Mouse (Mus musculus): ENCODE data around the gene Kl. TPM values are rescaled to one million over a fixed set of nuclear protein-coding genes. Genes with fewer than 3 reads are reported as not detected.

Gene Kl
- polyA plus RNA-seq (2014; fragmentation: Nextera tagmentation; extraction: Ambion mirVana): 0.16 and 0.30 TPM in 2 replicates

- H3K9me3 ChIP-seq (ENCODE audit: low read depth, low read length): no peaks in the 10 kb centered on the region
- peak within 1 kb of the TSS; percentile 40 for H3K9ac ChIP-seq
- peaks cover 35% of the 10 kb centered on the region for H3K27me3 ChIP-seq (ENCODE audit: insufficient read depth, low read length)
- 2% methylated on average over 22 of the region's 22 CpGs for WGBS
- H3K36me3 ChIP-seq (ENCODE audit: insufficient read depth): no peaks in the 10 kb centered on the region
- DNase-seq (no peak), ATAC-seq (ENCODE audit: insufficient read depth) (peak; percentile 40; the same call in 1 of the 2 replicates)
- peak within 1 kb of the TSS; percentile 86 for H3K4me2 ChIP-seq
- no peak for TF ChIP-seq CTCF (IDR thresholded peaks at IDR 0.05; ENCODE audit: low read depth)
- no peaks in the 10 kb centered on the region for H3K4me1 ChIP-seq (ENCODE audit: insufficient read depth)
- H3K4me3 ChIP-seq (ENCODE audit: low read depth, low read length): peak within 1 kb of the TSS; percentile 48
- no peak within 1 kb of the TSS for H3K27ac ChIP-seq (ENCODE audit: low read depth)
These were observed at the start of gene Kl for GRCm38 (mm10) chr5:150952328-150952668. TSS of gene Kl (plus strand) at chr5:150952607.

DNA sequence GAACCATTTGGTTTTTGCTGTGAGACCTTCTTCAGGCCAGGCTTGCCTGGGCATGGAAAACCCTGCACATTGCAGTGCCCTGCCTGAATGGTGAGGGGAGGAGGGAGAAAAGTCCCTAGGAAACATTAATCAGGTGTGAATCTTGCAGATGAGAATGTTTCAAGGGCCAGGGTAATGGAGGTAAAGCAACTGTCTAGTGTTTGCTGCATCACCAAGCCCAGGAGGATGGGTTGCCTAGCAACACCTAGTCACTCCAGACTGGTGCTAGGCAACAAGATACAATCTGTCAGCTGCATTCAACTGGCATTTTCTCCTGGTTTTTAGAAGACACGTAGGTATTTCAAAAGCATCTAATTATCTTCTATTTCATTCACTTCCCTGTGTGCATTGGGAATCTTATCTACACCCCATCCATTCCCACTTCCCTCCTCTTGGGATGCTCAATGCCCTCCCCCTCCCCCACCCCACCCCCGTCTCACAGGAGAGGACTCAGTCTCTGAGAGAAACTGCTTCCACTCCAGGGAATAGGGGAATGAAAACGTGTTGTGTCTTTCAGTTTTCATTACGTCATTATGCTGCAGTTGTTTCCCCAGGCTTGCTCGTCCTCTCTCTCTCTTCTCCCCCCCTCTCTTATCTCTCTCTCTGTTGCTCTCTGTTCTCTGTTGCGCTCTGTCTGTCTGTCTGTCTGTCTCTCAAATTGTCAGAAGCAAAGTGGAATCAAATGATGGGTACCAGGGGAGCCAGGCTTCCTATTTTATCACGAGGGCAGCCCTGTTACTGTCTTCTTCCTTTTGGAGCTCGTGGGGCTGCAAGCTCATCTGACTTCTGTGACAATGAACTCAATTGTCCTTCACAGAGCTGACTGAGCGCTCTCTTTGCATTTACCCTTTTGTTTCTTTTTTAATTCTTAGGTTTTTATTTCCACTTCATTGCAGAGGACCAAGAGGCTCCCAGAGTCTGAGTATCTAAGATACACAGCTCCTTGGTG, 46.1 kb upstream of the Kl start:
- H3K27ac ChIP-seq (ENCODE audit: low read depth): no peak overlapping the region
- no peak overlapping the region for H3K4me2 ChIP-seq
- TF ChIP-seq CTCF (IDR thresholded peaks at IDR 0.05; ENCODE audit: low read depth): no peak
- H3K4me1 ChIP-seq (ENCODE audit: insufficient read depth): no peaks in the 10 kb centered on the region
- H3K9ac ChIP-seq: no peak overlapping the region
- H3K36me3 ChIP-seq (ENCODE audit: insufficient read depth): no peaks in the 10 kb centered on the region
- 30% methylated on average over 9 of the region's 9 CpGs for WGBS
- peaks cover 4% of the 10 kb centered on the region; the same call in 1 of the 2 replicates for H3K9me3 ChIP-seq (ENCODE audit: low read depth, low read length)
- no peak for DNase-seq
- H3K4me3 ChIP-seq (ENCODE audit: low read depth, low read length): no peak overlapping the region
- no peaks in the 10 kb centered on the region for H3K27me3 ChIP-seq (ENCODE audit: insufficient read depth, low read length)
- no peak for ATAC-seq (ENCODE audit: insufficient read depth)

DNA sequence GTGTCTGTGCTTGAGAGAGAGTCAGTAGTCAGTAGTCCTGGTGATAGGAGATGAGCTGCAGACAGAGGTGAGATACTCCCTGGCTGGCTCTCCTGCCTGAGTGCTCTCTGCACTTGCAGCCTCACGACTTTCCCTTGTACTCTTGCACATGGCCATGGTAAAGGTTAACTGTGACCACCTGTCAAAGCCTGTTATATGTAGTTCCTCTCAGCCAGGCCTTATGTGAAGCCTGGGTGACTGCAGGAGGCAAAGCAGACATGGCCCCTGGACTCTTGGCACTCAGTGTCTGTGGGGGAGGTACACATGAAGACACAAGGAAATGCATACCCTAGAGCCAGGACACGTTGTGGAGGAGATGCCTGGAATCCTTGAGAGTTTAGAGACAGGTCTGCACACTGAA, 40.3 kb upstream of the Kl start:
- no peak for DNase-seq
- no peak overlapping the region for H3K4me2 ChIP-seq
- TF ChIP-seq CTCF (IDR thresholded peaks at IDR 0.05; ENCODE audit: low read depth): no peak
- no peaks in the 10 kb centered on the region for H3K36me3 ChIP-seq (ENCODE audit: insufficient read depth)
- no peak overlapping the region for H3K9ac ChIP-seq
- peaks cover 4% of the 10 kb centered on the region; the same call in 1 of the 2 replicates for H3K9me3 ChIP-seq (ENCODE audit: low read depth, low read length)
- no peaks in the 10 kb centered on the region for H3K4me1 ChIP-seq (ENCODE audit: insufficient read depth)
- 4% methylated on average over 2 of the region's 2 CpGs for WGBS
- ATAC-seq (ENCODE audit: insufficient read depth): peak; percentile 45; the same call in 1 of the 2 replicates
- H3K4me3 ChIP-seq (ENCODE audit: low read depth, low read length): no peak overlapping the region
- H3K27ac ChIP-seq (ENCODE audit: low read depth): no peak overlapping the region
- H3K27me3 ChIP-seq (ENCODE audit: insufficient read depth, low read length): no peaks in the 10 kb centered on the region

- no peaks in the 10 kb centered on the region for H3K4me1 ChIP-seq (ENCODE audit: insufficient read depth)
- H3K27ac ChIP-seq (ENCODE audit: low read depth): no peak overlapping the region
- no peak overlapping the region for H3K4me3 ChIP-seq (ENCODE audit: low read depth, low read length)
- peak; percentile 42 for DNase-seq
- H3K27me3 ChIP-seq (ENCODE audit: insufficient read depth, low read length): no peaks in the 10 kb centered on the region
- ATAC-seq (ENCODE audit: insufficient read depth): 0 out of 2 replicates have a peak, but pooled peaks have one; percentile 28
- peaks cover 4% of the 10 kb centered on the region; the same call in 1 of the 2 replicates for H3K9me3 ChIP-seq (ENCODE audit: low read depth, low read length)
- TF ChIP-seq CTCF (IDR thresholded peaks at IDR 0.05; ENCODE audit: low read depth): no peak
- no peak overlapping the region for H3K4me2 ChIP-seq
- WGBS: 16% methylated on average over 5 of the region's 5 CpGs
- H3K36me3 ChIP-seq (ENCODE audit: insufficient read depth): no peaks in the 10 kb centered on the region
- H3K9ac ChIP-seq: no peak overlapping the region
These were observed 39.8 kb upstream of the Kl start for GRCm38 (mm10) chr5:150912656-150913055.

DNA sequence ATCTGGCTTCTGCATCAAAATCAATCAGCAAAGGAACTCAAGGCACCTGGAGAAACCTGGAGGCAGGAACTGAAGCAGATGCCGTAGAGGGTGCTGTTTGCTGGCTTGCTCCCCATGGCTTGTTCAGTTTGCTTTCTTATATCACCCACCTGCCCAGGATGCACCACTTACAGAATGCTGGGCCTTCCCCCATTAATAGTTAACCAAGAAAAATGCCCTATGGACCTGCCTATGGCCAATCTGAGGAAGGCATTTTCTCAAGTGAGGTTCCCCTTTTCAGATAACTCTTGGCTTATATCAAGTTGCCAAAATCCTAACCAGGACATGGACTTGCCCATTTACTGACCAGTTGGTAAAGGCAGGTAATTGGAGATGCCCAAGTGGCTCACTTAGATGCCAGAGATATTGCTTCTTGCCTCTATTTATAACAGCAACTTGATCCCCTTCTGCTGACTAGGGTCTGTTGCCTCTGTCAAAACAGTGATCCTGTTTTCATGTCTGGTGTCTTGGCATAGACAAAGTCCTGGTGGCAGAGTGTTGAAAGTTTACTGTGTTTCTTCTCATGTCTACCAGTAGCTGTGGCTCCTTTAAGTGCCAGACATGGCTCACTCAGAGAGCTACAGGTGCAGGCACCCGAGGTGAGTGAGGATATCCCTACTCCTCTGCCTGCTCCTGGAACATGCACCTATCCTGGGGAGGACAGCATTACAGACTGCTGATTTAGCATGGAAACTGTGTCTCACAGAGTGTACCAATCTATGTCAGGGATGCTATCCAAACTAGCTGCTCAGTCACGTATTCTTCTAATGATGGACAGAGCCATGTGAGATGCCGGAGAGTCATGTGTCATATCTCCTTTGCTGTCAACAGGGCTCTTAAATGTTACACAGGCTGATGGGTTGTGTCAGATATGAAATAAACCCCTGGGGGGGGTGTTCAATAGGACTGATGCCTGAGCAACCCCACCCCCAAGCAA, 37.0 kb upstream of the Kl start:
- Histone ChIP-seq H3K36me3 (ENCODE audit: insufficient read depth) (no peaks in the 10 kb centered on the region), H3K9ac (no peak overlapping the region), H3K27me3 (ENCODE audit: insufficient read depth, low read length) (no peaks in the 10 kb centered on the region), H3K4me3 (ENCODE audit: low read depth, low read length) (no peak overlapping the region), H3K4me2 (no peak overlapping the region), H3K9me3 (ENCODE audit: low read depth, low read length) (no peaks in the 10 kb centered on the region), H3K4me1 (ENCODE audit: insufficient read depth) (0 out of 2 replicates have a peak, but pooled peaks cover 3% of the 10 kb centered on the region), H3K27ac (ENCODE audit: low read depth) (no peak overlapping the region)
- WGBS: 75% methylated on average over 4 of the region's 4 CpGs
- DNase-seq: no peak
- TF ChIP-seq CTCF (IDR thresholded peaks at IDR 0.05; ENCODE audit: low read depth): no peak
- ATAC-seq (ENCODE audit: insufficient read depth): no peak

GRCm38 (mm10) chr5:150917131-150917858, 35.1 kb upstream of the Kl start:
- DNase-seq (no peak), ATAC-seq (ENCODE audit: insufficient read depth) (no peak)
- Histone ChIP-seq H3K9ac (no peak overlapping the region), H3K4me1 (ENCODE audit: insufficient read depth) (0 out of 2 replicates have a peak, but pooled peaks cover 3% of the 10 kb centered on the region), H3K27me3 (ENCODE audit: insufficient read depth, low read length) (no peaks in the 10 kb centered on the region), H3K4me2 (no peak overlapping the region), H3K27ac (ENCODE audit: low read depth) (no peak overlapping the region), H3K9me3 (ENCODE audit: low read depth, low read length) (no peaks in the 10 kb centered on the region), H3K36me3 (ENCODE audit: insufficient read depth) (no peaks in the 10 kb centered on the region), H3K4me3 (ENCODE audit: low read depth, low read length) (no peak overlapping the region)
- 75% methylated on average over 21 of the region's 21 CpGs for WGBS
- TF ChIP-seq CTCF (IDR thresholded peaks at IDR 0.05; ENCODE audit: low read depth): no peak
